9 mouse cellular contexts compared by ENCODE assay signal in the genomic region with DNA sequence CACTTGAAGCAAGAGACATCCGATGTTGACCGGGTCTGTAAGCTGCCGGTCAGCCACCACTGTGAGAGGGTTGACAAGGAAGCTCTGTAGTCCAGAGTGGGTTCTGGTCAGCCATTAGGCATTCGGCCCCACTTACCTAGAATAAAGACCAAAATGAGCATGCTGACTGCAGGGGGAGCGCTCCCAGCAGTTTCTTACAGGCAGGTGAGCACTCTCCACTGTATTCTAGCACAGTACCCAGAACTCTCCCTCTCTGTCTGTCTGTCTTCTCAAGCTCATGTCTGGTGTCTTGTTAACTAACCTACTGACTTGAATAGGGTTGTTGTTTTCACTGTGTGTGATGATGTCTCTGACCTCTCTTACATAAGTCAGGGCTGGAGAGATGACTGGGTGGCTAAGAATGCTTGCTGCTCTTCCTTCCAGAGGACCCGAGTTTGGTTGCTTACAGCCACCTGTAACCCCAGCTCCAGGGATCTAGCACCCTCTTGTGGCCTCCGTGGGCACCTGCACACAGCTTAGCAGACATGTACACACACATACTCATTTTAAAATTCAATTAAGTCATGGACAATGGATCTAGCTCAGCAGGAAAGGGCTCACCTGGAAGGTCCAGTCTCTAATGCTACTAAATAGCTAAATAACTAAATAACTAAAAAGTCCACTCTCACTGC. TPM values are rescaled to one million over a fixed set of nuclear protein-coding genes. Genes with fewer than 3 reads are reported as not detected.
DNase-seq lines count a peak whose midpoint lies in the region; TF ChIP-seq lines count a peak whose summit lies in the region.
"Had no signal": no experiment of that assay in that cellular context is flagged by ENCODE, and none has a peak within 500 bp of the region (broad histone marks: within the 10 kb centered on the region; RNA-seq: fewer than 3 reads in every experiment).

No protein-coding gene starts in this region.

- no peak for TF ChIP-seq POLR2A in kidney, adult 2 months (IDR thresholded peaks at IDR 0.05; ENCODE audit: low read depth, low read length)
- TF ChIP-seq POLR2A in MEL (IDR thresholded peaks at IDR 0.05; ENCODE audit: control insufficient read depth in 1 of 2, insufficient read depth in 1 of 2, low read depth in 1 of 2, low read length in 2 of 2, poor library complexity in 1 of 2), result no peak

- no peaks in the 10 kb centered on the region for H3K27me3 ChIP-seq in kidney, adult 2 months (replicated peaks; ENCODE audit: control insufficient read depth, insufficient read depth, low read length)
- H3K27me3 ChIP-seq in C2C12 (ENCODE audit: control insufficient read depth, insufficient read depth, insufficient read length) (no peaks in the 10 kb centered on the region), MEL (ENCODE audit: control insufficient read depth in 1 of 2, insufficient read depth in 2 of 2, low read length in 2 of 2) (no peaks in the 10 kb centered on the region)
- H3K27me3 ChIP-seq: embryonic facial prominence, embryonic 15.5 days; heart, embryonic 13.5 days had no signal

- H3ac ChIP-seq in C2C12 (ENCODE audit: control insufficient read depth, insufficient read length, low read depth), result no peak overlapping the region

- peak; percentile 40; the same call in 1 of the 2 replicates for TF ChIP-seq CTCF in kidney, adult 2 months (conservative IDR thresholded peaks at IDR 0.05; ENCODE audit: insufficient read depth, insufficient read length, low read depth, low read length)
- TF ChIP-seq CTCF in C2C12 (IDR thresholded peaks at IDR 0.05; ENCODE audit: control insufficient read depth, insufficient read depth, insufficient read length) (peak; percentile 3), MEL (IDR thresholded peaks at IDR 0.05 in 2 of 3, conservative IDR thresholded peaks at IDR 0.05 in 1 of 3; ENCODE audit: control insufficient read depth in 1 of 3, insufficient read depth in 1 of 3, low read depth in 2 of 3, low read length in 3 of 3, poor library complexity in 1 of 3, severe bottlenecking in 1 of 3) (peak; percentile 58 to 84 (median 82))

- H3K79me2 ChIP-seq in C2C12 (ENCODE audit: control insufficient read depth, insufficient read depth) (no peaks in the 10 kb centered on the region), MEL (ENCODE audit: control insufficient read depth, insufficient read depth, low read length, poor library complexity) (no peaks in the 10 kb centered on the region)

- no peaks in the 10 kb centered on the region for H3K9me3 ChIP-seq in MEL (replicated peaks; ENCODE audit: insufficient read depth, low read length)
- H3K9me3 ChIP-seq: embryonic facial prominence, embryonic 15.5 days had no signal

- H3K27ac ChIP-seq in kidney, adult 2 months (ENCODE audit: insufficient read depth, low read depth, low read length), result no peak overlapping the region
- no peak overlapping the region for H3K27ac ChIP-seq in MEL (ENCODE audit: control insufficient read depth, low read depth, low read length)
- H3K27ac ChIP-seq: embryonic facial prominence, embryonic 15.5 days; heart, embryonic 13.5 days had no signal

- TF ChIP-seq RAD21 in MEL (IDR thresholded peaks at IDR 0.05; ENCODE audit: low read depth, low read length), result peak; percentile 78

- H3K79me3 ChIP-seq in C2C12 (ENCODE audit: low read depth), result no peaks in the 10 kb centered on the region

- H3K9ac ChIP-seq in MEL (ENCODE audit: control insufficient read depth, low read depth, low read length, poor library complexity, severe bottlenecking), result no peak overlapping the region
- H3K9ac ChIP-seq: embryonic facial prominence, embryonic 15.5 days; heart, embryonic 13.5 days had no signal

- no peak for DNase-seq in kidney, adult 2 months
- DNase-seq in kidney, adult 8-10 months, result no peak
- DNase-seq in MEL (ENCODE audit: low read depth, low spot score), result peak; percentile 67
- peak; percentile 43 for DNase-seq in induced T-regulatory cell, adult 2 months (ENCODE audit: low read depth)
- no peak for DNase-seq in kidney, postnatal 14 days
- no peak for DNase-seq in cerebellum, adult 9-10 months

- H3K4me1 ChIP-seq in kidney, adult 2 months (ENCODE audit: control insufficient read depth, insufficient read depth, low read length), result no peaks in the 10 kb centered on the region; the same call in 1 of the 2 replicates
- no peaks in the 10 kb centered on the region for H3K4me1 ChIP-seq in MEL (ENCODE audit: control insufficient read depth in 1 of 2, insufficient read depth in 2 of 2, low read length in 2 of 2)

- WGBS in kidney, adult 2 months, result 94% methylated on average over 7 of the region's 7 CpGs

- no peaks in the 10 kb centered on the region for H3K36me3 ChIP-seq in kidney, adult 2 months (ENCODE audit: control insufficient read depth, insufficient read depth, low read length)
- H3K36me3 ChIP-seq in C2C12 (ENCODE audit: control insufficient read depth, insufficient read depth), result no peaks in the 10 kb centered on the region
- H3K36me3 ChIP-seq in MEL (ENCODE audit: control insufficient read depth in 1 of 2, insufficient read depth in 2 of 2, low read length in 2 of 2), result no peaks in the 10 kb centered on the region

- no peak overlapping the region for H3K4me3 ChIP-seq in kidney, adult 2 months (ENCODE audit: insufficient read depth, low read depth, low read length)
- H3K4me3 ChIP-seq in C2C12 (ENCODE audit: insufficient read depth, poor library complexity, severe bottlenecking), result no peak overlapping the region
- no peak overlapping the region for H3K4me3 ChIP-seq in MEL (ENCODE audit: control insufficient read depth in 1 of 2, insufficient read depth in 1 of 2, low read depth in 2 of 2, low read length in 2 of 2)
- H3K4me3 ChIP-seq: embryonic facial prominence, embryonic 15.5 days; heart, embryonic 13.5 days had no signal

- TF ChIP-seq EP300 in MEL (IDR thresholded peaks at IDR 0.05; ENCODE audit: low read depth in 1 of 2, low read length in 2 of 2), result no peak

TF ChIP-seq in C2C12, 6 proteins besides CTCF, POLR2A, EP300 and RAD21:
- no peak for TF ChIP-seq MYOG (IDR thresholded peaks at IDR 0.05; ENCODE audit: control insufficient read depth, extremely low read depth, insufficient read length)
- no peak for TF ChIP-seq CEBPB (IDR thresholded peaks at IDR 0.05; ENCODE audit: low read depth)
- no peak for TF ChIP-seq MYOD1 (IDR thresholded peaks at IDR 0.05; ENCODE audit: control insufficient read depth, insufficient read length, low read depth)
- no peak for TF ChIP-seq FOSL1 (IDR thresholded peaks at IDR 0.05; ENCODE audit: insufficient read depth, low read length, poor library complexity, severe bottlenecking)
- no peak for TF ChIP-seq USF1 (IDR thresholded peaks at IDR 0.05; ENCODE audit: low read depth)
- no peak for TF ChIP-seq MAX (IDR thresholded peaks at IDR 0.05)

TF ChIP-seq in MEL, 35 proteins besides CTCF, POLR2A, EP300 and RAD21:
- no peak for TF ChIP-seq MAFK (IDR thresholded peaks at IDR 0.05; ENCODE audit: borderline replicate concordance, low read depth, low read length)
- peak; percentile 76 for TF ChIP-seq SMC3 (IDR thresholded peaks at IDR 0.05; ENCODE audit: low read depth, low read length)
- TF ChIP-seq ZC3H11A (IDR thresholded peaks at IDR 0.05; ENCODE audit: low read depth, low read length), result peak; percentile 56

RNA-seq across cellular contexts. Expression of a gene that starts 24.2 kb away (rescaled TPM):
- polyA plus RNA-seq in kidney, adult 2 months (2012; rRNA removed), result 79.6 and 102 TPM in 2 replicates
- polyA plus RNA-seq in C2C12 (2012; fragmentation: generic; extraction: Trizol) (8.9 TPM), MEL (2012; ENCODE audit: insufficient read depth in 1 of 2, insufficient read length in 2 of 2, low read depth in 1 of 2, low replicate concordance in 2 of 2, missing spikeins in 1 of 2) (100 to 1,000 TPM in 1 of 2 experiments, 10 to 100 TPM in 1; 29.2 to 124 TPM)
- 26.2 and 29.2 TPM in 2 replicates for total RNA-seq in MEL (2012; rRNA removed)

Comparison
In these comparisons a context has a peak if more than half of its experiments do, and no peak if none do; other contexts are left out.
1. DNase-seq: peak in MEL (single experiment) and induced T-regulatory cell, adult 2 months (single experiment); none in kidney, adult 2 months (single experiment), kidney, adult 8-10 months (0 of 2), kidney, postnatal 14 days (single experiment) and cerebellum, adult 9-10 months (single experiment).
2. CTCF ChIP-seq: peak in every context shown above with its lines; median percentile 82 in MEL; 40 in kidney, adult 2 months; 3 in C2C12.